Mouse (Mus musculus): ENCODE results near the gene Agps. TPM values are rescaled to one million over a fixed set of nuclear protein-coding genes. Genes with fewer than 3 reads are reported as not detected.
A peak's percentile ranks its signal among the peaks of the same experiment; 100 is the strongest.

The Agps gene
- polyA plus RNA-seq, 1 experiment from 2014 or later = 41.5 TPM

DNA sequence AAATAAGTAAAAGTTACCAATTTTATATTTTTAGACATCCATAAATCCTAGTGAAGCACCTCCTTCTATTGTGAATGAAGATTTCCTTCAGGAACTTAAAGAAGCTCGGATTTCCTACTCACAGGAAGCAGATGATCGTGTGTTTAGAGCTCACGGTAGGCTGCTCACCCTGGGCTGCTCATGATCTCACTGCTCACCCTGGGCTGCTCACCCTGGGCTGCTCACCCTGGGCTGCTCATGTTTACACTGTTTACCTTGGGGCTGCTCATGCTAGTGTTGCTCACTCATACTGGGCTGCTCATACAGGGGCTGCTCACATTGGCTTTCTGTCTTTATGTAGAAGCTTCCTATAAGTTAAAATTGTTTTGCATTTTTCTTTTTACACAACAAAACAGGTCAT lies 22.2 kb downstream of the Agps start:
- Histone ChIP-seq H3K9ac (no peak overlapping the region), H3K4me2 (replicated peaks) (no peak overlapping the region), H3K36me3 (replicated peaks; ENCODE audit: control insufficient read depth, insufficient read depth) (peaks cover 16% of the 10 kb centered on the region), H3K27ac (no peak overlapping the region), H3K9me3 (ENCODE audit: control insufficient read depth, low read length) (no peaks in the 10 kb centered on the region), H3K4me3 (replicated peaks; ENCODE audit: low read length) (no peak overlapping the region), H3K4me1 (replicated peaks; ENCODE audit: control insufficient read depth, insufficient read depth, low read length) (no peaks in the 10 kb centered on the region), H3K27me3 (ENCODE audit: control insufficient read depth, insufficient read depth, low read length) (no peaks in the 10 kb centered on the region)
- WGBS = 67% methylated on average over 3 of the region's 3 CpGs
- ATAC-seq (ENCODE audit: low FRiP score) (no peak), DNase-seq (ENCODE audit: low spot score) (no peak)

DNA sequence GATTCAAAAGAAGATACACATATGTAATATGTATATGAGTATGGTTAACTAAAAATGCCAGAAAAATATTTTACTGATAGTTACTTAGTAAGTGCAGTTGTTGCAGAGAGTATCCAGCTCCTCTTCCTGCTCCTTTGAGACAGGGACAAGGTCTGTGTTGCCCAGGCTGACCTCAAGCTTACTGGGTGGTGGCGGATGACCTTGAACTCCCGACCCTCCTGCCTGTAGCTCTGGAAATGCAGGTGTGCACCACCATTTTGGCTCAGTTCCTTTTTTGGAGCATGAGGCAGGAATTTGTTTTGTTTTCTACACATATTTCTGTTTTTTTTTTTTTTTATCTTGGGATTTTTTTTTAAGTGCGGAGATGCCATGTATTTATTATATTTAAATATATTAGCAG lies 29.1 kb downstream of the Agps start:
- ATAC-seq (ENCODE audit: low FRiP score) (no peak), DNase-seq (ENCODE audit: low spot score) (no peak)
- Histone ChIP-seq H3K4me3 (replicated peaks; ENCODE audit: low read length) (no peak overlapping the region), H3K9ac (no peak overlapping the region), H3K27ac (no peak overlapping the region), H3K36me3 (replicated peaks; ENCODE audit: control insufficient read depth, insufficient read depth) (peaks cover 24% of the 10 kb centered on the region), H3K27me3 (ENCODE audit: control insufficient read depth, insufficient read depth, low read length) (no peaks in the 10 kb centered on the region), H3K9me3 (ENCODE audit: control insufficient read depth, low read length) (no peaks in the 10 kb centered on the region), H3K4me2 (replicated peaks) (no peak overlapping the region), H3K4me1 (replicated peaks; ENCODE audit: control insufficient read depth, insufficient read depth, low read length) (no peaks in the 10 kb centered on the region)
- WGBS = 99% methylated on average over 3 of the region's 3 CpGs

DNA sequence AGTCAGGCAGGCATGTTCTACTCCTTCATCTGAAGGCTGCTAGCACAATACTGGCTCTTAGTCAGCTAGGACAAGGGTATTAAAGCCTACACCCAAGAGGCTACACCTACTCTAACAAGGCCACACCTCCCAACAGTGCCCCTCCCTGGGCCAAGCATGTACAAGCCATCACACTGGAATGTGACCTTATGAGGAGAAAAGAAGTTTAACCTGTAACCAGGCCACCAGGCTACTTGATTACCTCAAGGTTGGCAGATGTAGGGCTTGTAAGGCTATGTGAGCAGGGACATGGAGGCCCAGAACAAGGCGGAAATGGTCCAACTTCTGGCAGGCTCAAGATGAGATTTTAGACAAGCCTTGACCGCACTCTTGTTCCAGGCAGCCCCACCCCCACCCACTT lies 37.6 kb downstream of the Agps start:
- H3K36me3 ChIP-seq (replicated peaks; ENCODE audit: control insufficient read depth, insufficient read depth) = peaks cover 12% of the 10 kb centered on the region; the same call in 1 of the 2 replicates
- WGBS = 95% methylated on average over 2 of the region's 2 CpGs
- no peaks in the 10 kb centered on the region for H3K4me1 ChIP-seq (replicated peaks; ENCODE audit: control insufficient read depth, insufficient read depth, low read length)
- H3K9me3 ChIP-seq (ENCODE audit: control insufficient read depth, low read length) = no peaks in the 10 kb centered on the region
- H3K9ac ChIP-seq = no peak overlapping the region
- DNase-seq (ENCODE audit: low spot score) (no peak), ATAC-seq (ENCODE audit: low FRiP score) (no peak)
- H3K4me3 ChIP-seq (replicated peaks; ENCODE audit: low read length) = no peak overlapping the region
- no peak overlapping the region for H3K27ac ChIP-seq
- H3K27me3 ChIP-seq (ENCODE audit: control insufficient read depth, insufficient read depth, low read length) = no peaks in the 10 kb centered on the region
- no peak overlapping the region for H3K4me2 ChIP-seq (replicated peaks)

DNA sequence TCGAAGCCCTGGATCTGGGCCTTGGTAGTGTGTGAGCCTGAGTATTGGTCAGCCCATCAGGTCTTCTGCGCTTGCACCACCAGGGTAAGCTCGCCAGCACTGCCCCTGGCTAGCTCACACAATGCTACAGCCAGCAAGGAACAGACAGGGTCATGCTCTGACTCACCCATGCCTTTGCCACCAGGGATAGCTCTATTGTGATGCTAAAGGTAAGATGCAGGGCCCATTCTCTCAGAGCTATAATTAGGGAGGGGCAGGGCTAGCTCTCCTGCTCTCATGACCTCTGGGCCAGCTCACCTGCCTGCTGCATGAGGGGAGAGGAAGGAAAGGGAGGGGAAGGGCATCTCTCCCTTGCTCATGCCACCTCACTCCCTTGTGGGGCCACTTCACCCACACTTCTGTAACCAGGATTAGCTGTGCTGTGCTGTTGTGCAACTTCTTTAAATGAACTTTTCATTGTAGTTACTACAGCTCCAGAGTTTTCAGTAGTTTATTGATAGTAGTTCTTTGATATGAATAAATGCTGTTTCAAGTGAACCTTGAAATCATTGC lies 42.1 kb downstream of the Agps start:
- Histone ChIP-seq H3K27me3 (ENCODE audit: control insufficient read depth, insufficient read depth, low read length) (no peaks in the 10 kb centered on the region), H3K4me1 (replicated peaks; ENCODE audit: control insufficient read depth, insufficient read depth, low read length) (no peaks in the 10 kb centered on the region), H3K36me3 (replicated peaks; ENCODE audit: control insufficient read depth, insufficient read depth) (peaks cover 18% of the 10 kb centered on the region; the same call in 1 of the 2 replicates), H3K9ac (no peak overlapping the region), H3K4me2 (replicated peaks) (no peak overlapping the region), H3K9me3 (ENCODE audit: control insufficient read depth, low read length) (no peaks in the 10 kb centered on the region), H3K27ac (no peak overlapping the region), H3K4me3 (replicated peaks; ENCODE audit: low read length) (no peak overlapping the region)
- DNase-seq (ENCODE audit: low spot score) (no peak), ATAC-seq (ENCODE audit: low FRiP score) (no peak)
- WGBS = 50% methylated on average over 3 of the region's 3 CpGs

DNA sequence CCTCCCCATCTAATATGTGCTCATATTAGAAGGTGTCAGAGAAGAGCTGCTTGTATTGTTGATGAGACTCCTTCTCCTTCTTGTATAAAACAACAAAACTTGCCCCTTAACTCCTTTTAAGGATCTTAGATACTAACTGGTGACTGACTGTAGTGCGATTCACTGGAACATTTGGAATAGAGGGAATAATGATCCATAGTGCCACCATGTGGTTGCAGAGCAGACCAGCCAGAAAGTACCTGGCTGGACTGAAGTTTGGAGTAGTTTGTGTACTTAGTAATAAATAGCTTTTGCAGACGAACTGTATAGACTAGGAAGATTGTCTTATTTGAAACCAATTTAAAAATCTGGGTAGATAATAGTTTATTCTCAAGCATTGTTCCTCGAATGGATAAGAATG lies 47.8 kb downstream of the Agps start:
- 54% methylated on average over 3 of the region's 3 CpGs for WGBS
- DNase-seq (ENCODE audit: low spot score) = peak; percentile 68
- H3K27me3 ChIP-seq (ENCODE audit: control insufficient read depth, insufficient read depth, low read length) = no peaks in the 10 kb centered on the region

DNA sequence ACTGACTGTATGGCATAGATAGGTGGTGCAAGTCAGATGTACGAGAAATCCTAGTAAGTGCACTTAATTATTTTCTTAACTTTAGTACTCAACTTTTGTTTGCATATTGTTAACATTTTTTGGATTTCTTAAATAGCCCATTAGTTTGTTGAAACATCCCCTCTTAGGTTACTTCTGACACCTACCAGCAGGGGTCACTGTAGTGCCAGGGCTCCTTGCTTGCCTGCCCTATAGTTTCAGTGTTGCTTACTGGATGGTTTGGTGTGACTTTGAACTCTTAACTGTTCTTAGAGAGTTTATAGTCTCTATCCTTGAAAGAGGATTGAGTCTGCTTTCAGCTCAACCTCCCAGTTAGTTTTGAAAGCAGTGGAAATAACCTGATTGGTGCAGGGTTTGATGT lies 51.6 kb downstream of the Agps start:
- Histone ChIP-seq H3K27me3 (ENCODE audit: control insufficient read depth, insufficient read depth, low read length) (no peaks in the 10 kb centered on the region), H3K4me2 (replicated peaks) (no peak overlapping the region), H3K9ac (no peak overlapping the region), H3K36me3 (replicated peaks; ENCODE audit: control insufficient read depth, insufficient read depth) (peaks cover 8% of the 10 kb centered on the region; the same call in 1 of the 2 replicates), H3K4me1 (replicated peaks; ENCODE audit: control insufficient read depth, insufficient read depth, low read length) (no peaks in the 10 kb centered on the region), H3K4me3 (replicated peaks; ENCODE audit: low read length) (no peak overlapping the region), H3K9me3 (ENCODE audit: control insufficient read depth, low read length) (no peaks in the 10 kb centered on the region), H3K27ac (no peak overlapping the region)
- DNase-seq (ENCODE audit: low spot score) (peak; percentile 79), ATAC-seq (ENCODE audit: low FRiP score) (no peak)
- 59% methylated on average over 1 of the region's 1 CpGs for WGBS

More for the DNA sequence above, 47.8 kb downstream of the Agps start:
- Histone ChIP-seq H3K27ac (no peak overlapping the region), H3K36me3 (replicated peaks; ENCODE audit: control insufficient read depth, insufficient read depth) (peaks cover 14% of the 10 kb centered on the region; the same call in 1 of the 2 replicates), H3K4me2 (replicated peaks) (no peak overlapping the region), H3K4me3 (replicated peaks; ENCODE audit: low read length) (no peak overlapping the region), H3K4me1 (replicated peaks; ENCODE audit: control insufficient read depth, insufficient read depth, low read length) (no peaks in the 10 kb centered on the region), H3K9me3 (ENCODE audit: control insufficient read depth, low read length) (no peaks in the 10 kb centered on the region), H3K9ac (no peak overlapping the region)
- ATAC-seq (ENCODE audit: low FRiP score) = no peak

DNA sequence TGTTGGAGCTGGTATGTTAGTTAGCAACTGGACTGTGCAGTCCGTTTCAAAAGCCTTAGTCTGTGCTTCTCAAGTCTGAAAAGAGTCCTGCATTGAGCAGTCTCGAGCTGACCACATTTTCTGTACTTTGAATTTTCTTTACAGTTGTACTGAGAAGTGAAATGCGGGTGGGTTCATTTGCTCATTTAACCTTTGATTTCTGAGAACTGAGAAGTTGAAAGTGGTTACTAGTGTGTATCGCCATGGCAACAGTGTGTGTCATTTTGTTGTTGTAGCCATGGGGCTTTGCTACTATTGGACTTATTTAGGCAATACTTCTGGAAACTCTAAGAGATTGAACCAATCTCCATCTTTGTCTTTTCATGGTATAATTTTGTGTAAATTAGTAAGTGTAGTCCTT lies 60.0 kb downstream of the Agps start:
- H3K4me3 ChIP-seq (replicated peaks; ENCODE audit: low read length) = no peak overlapping the region
- no peaks in the 10 kb centered on the region for H3K9me3 ChIP-seq (ENCODE audit: control insufficient read depth, low read length)
- H3K9ac ChIP-seq = no peak overlapping the region
- H3K27me3 ChIP-seq (ENCODE audit: control insufficient read depth, insufficient read depth, low read length) = no peaks in the 10 kb centered on the region
- H3K36me3 ChIP-seq (replicated peaks; ENCODE audit: control insufficient read depth, insufficient read depth) = peaks cover 6% of the 10 kb centered on the region; the same call in 1 of the 2 replicates
- WGBS = 62% methylated on average over 4 of the region's 4 CpGs
- DNase-seq (ENCODE audit: low spot score) (no peak), ATAC-seq (ENCODE audit: low FRiP score) (no peak)
- H3K4me1 ChIP-seq (replicated peaks; ENCODE audit: control insufficient read depth, insufficient read depth, low read length) = no peaks in the 10 kb centered on the region
- H3K27ac ChIP-seq = no peak overlapping the region
- H3K4me2 ChIP-seq (replicated peaks) = no peak overlapping the region

DNA sequence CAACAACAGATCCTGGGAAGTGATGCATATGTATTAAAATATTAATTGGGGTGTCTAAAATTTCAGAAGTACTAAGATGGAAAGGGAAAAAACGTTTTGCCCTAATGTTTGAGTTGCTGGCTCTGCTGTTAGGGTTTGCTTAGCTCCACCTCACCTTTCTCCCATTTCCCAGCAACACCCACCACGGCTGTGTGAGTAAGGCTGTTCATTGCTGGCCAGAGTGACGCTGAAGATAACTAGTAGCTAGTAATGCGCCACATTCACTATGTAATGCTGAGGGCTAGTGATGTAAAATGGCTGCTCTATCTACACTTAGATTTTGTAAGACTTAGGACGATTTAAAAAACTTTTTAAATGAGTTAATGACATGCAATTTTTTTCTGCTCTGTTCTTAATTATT lies 63.7 kb downstream of the Agps start:
- no peak overlapping the region for H3K27ac ChIP-seq
- ATAC-seq (ENCODE audit: low FRiP score) = no peak
- no peak for DNase-seq (ENCODE audit: low spot score)
- no peak overlapping the region for H3K9ac ChIP-seq
- WGBS = 94% methylated on average over 5 of the region's 5 CpGs
- H3K4me2 ChIP-seq (replicated peaks) = no peak overlapping the region
- no peak overlapping the region for H3K4me3 ChIP-seq (replicated peaks; ENCODE audit: low read length)
- H3K36me3 ChIP-seq (replicated peaks; ENCODE audit: control insufficient read depth, insufficient read depth) = no peaks in the 10 kb centered on the region
- H3K4me1 ChIP-seq (replicated peaks; ENCODE audit: control insufficient read depth, insufficient read depth, low read length) = no peaks in the 10 kb centered on the region
- H3K9me3 ChIP-seq (ENCODE audit: control insufficient read depth, low read length) = no peaks in the 10 kb centered on the region
- H3K27me3 ChIP-seq (ENCODE audit: control insufficient read depth, insufficient read depth, low read length) = no peaks in the 10 kb centered on the region

DNA sequence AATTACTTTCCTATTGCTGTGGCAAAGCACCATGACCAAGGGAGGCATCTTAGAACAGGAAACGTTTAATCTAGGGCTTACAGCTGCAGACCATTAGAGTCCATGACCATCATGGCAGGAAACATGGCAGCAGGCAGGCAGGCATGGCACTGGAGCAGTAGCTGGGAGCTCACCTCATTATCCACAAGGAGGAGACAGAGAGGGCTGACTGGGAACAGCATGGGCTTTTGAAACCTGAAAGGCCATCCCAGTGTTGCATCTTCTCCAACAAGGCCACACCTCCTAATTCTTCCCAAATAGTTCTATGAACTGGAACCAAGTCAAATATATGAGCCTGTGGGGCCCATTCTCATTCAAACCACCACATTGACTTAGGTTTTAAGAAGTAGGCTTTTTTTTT lies 68.3 kb downstream of the Agps start:
- H3K4me3 ChIP-seq (replicated peaks; ENCODE audit: low read length) = no peak overlapping the region
- no peak for DNase-seq (ENCODE audit: low spot score)
- H3K36me3 ChIP-seq (replicated peaks; ENCODE audit: control insufficient read depth, insufficient read depth) = no peaks in the 10 kb centered on the region; the same call in none of the 2 replicates
- 94% methylated on average over 1 of the region's 1 CpGs for WGBS
- no peak overlapping the region for H3K9ac ChIP-seq
- no peaks in the 10 kb centered on the region for H3K27me3 ChIP-seq (ENCODE audit: control insufficient read depth, insufficient read depth, low read length)
- ATAC-seq (ENCODE audit: low FRiP score) = no peak
- H3K9me3 ChIP-seq (ENCODE audit: control insufficient read depth, low read length) = no peaks in the 10 kb centered on the region
- no peak overlapping the region for H3K27ac ChIP-seq
- no peaks in the 10 kb centered on the region for H3K4me1 ChIP-seq (replicated peaks; ENCODE audit: control insufficient read depth, insufficient read depth, low read length)
- H3K4me2 ChIP-seq (replicated peaks) = no peak overlapping the region

DNA sequence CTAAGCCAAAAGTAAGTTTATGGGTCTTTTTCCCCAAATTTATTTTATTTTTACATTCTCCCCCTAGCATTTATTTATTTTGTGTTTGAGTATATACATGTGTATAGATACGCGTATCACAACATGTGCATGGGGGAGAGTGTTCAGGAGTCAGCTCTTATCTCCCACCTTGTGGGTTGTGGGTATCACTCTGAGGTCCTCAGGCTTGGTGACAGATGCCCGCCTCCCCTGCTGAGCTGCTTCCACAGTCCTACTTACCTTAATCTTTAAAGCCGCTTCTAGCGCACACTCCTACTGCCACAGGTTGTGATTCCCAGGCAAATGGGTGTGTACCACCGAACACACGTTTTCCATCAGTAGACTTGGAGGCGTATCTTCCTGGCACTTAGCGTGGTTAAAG lies 69.9 kb downstream of the Agps start:
- DNase-seq (ENCODE audit: low spot score) (no peak), ATAC-seq (ENCODE audit: low FRiP score) (no peak)
- Histone ChIP-seq H3K4me1 (replicated peaks; ENCODE audit: control insufficient read depth, insufficient read depth, low read length) (no peaks in the 10 kb centered on the region), H3K27me3 (ENCODE audit: control insufficient read depth, insufficient read depth, low read length) (no peaks in the 10 kb centered on the region), H3K4me3 (replicated peaks; ENCODE audit: low read length) (no peak overlapping the region), H3K4me2 (replicated peaks) (no peak overlapping the region), H3K36me3 (replicated peaks; ENCODE audit: control insufficient read depth, insufficient read depth) (peaks cover 5% of the 10 kb centered on the region), H3K27ac (no peak overlapping the region), H3K9ac (no peak overlapping the region), H3K9me3 (ENCODE audit: control insufficient read depth, low read length) (no peaks in the 10 kb centered on the region)
- whole genome bisulfite sequencing = 96% methylated on average over 9 of the region's 9 CpGs

Measured in hindbrain, embryonic 14.5 days (tissue).